Mouse (Mus musculus): ENCODE results near the gene Ewsr1.

The Ewsr1 gene

DNA sequence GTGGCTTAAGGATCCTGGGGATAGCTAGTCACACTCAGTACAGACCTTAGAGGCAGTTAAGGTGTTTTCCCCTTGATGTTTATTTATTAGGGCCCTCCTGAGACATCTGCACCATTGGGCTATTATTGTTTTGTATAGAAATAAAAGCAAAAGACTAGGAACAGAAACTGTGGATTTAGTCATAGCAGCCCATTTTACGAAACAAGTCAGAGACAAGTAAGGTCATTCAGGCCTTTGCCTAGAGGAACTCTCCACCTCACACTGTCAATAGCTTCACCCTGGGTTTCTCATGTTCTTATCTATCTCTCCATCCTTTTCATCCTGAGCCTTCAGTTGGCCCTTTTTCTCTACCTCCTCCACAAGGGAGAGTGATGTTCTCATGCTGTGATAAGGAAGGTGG is 74.0 kb downstream of the Ewsr1 start:
- in situ Hi-C loops (cut with MboI, MseI) = no loop called here

Measured in T-helper 2 cell (primary cell).